Mouse (Mus musculus) neural tube, embryonic 11.5 days (tissue): ENCODE results near the gene Cdcp2. TPM values are rescaled to one million over a fixed set of nuclear protein-coding genes. Genes with fewer than 3 reads are reported as not detected.

Experiments
- ATAC-seq: fragments of 200-750 bp; cut with Nextera tagmentation; 2 replicates; pipeline ENCODE4 v1.8.0; 2017; ENCODE audit warnings: moderate number of reproducible peaks, mild to moderate bottlenecking, moderate TSS enrichment, moderate library complexity; ENCODE audit not compliant: insufficient read depth, low FRiP score, low TSS enrichment
- DNase-seq: peaks from one replicate; pipeline ENCODE4 v3.0.0-alpha.2; 2015; ENCODE audit warnings: low spot score
- H3K27ac ChIP-seq: fragments of 300-500 bp; sonication (generic); 2 replicates; pipeline ENCODE4 v1.5.1; 2014; ENCODE audit warnings: low read depth, mild to moderate bottlenecking, low read length
- H3K27me3 ChIP-seq: fragments of 300-500 bp; sonication (generic); 2 replicates; pipeline ENCODE4 v1.6.1; 2014; ENCODE audit warnings: mild to moderate bottlenecking, low read length, mixed read lengths; ENCODE audit not compliant: control insufficient read depth, insufficient read depth
- H3K36me3 ChIP-seq: fragments of 300-500 bp; sonication (generic); 2 replicates; pipeline ENCODE4 v1.6.1; 2014; ENCODE audit warnings: mild to moderate bottlenecking, low read length, moderate library complexity, mixed read lengths; ENCODE audit not compliant: control insufficient read depth, insufficient read depth
- H3K4me1 ChIP-seq: fragments of 300-500 bp; sonication (generic); 2 replicates; pipeline ENCODE4 v1.6.1; 2014; ENCODE audit warnings: low read length, mixed read lengths; ENCODE audit not compliant: control insufficient read depth, insufficient read depth
- H3K4me2 ChIP-seq: fragments of 300-500 bp; sonication (generic); 2 replicates; pipeline ENCODE4 v1.6.1; 2014; ENCODE audit warnings: low read depth, mild to moderate bottlenecking, moderate library complexity
- H3K4me3 ChIP-seq: fragments of 300-500 bp; sonication (generic); 2 replicates; pipeline ENCODE4 v1.5.1; 2014; ENCODE audit warnings: low read depth, low read length
- H3K9ac ChIP-seq: fragments of 300-500 bp; sonication (generic); 2 replicates; pipeline ENCODE4 v1.6.1; 2014; ENCODE audit warnings: mild to moderate bottlenecking, low read length
- H3K9me3 ChIP-seq: fragments of 300-500 bp; sonication (generic); 2 replicates; pipeline ENCODE4 v1.6.1; 2016; ENCODE audit warnings: low read length; ENCODE audit not compliant: control insufficient read depth
- WGBS: fragments of 180-500 bp; shearing (Covaris S2); extraction: QIAGEN DNeasy Blood & Tissue Kit; methylation state at CpG from one replicate; pipeline ENCODE4 v1.1.7; 2014; 5-methylcytosine and 5-hydroxymethylcytosine counted together
- polyA plus RNA-seq: library from polyadenylated mRNA; unstranded; fragments of >200 nt; fragmentation: Nextera tagmentation; extraction: Ambion mirVana; gene quantifications from 2 replicates; pipeline ENCODE4 v1.2.1, GENCODE M21; 2014

Gene Cdcp2
- polyA plus RNA-seq, 1 experiment from 2014 or later = 0.64 TPM

DNA sequence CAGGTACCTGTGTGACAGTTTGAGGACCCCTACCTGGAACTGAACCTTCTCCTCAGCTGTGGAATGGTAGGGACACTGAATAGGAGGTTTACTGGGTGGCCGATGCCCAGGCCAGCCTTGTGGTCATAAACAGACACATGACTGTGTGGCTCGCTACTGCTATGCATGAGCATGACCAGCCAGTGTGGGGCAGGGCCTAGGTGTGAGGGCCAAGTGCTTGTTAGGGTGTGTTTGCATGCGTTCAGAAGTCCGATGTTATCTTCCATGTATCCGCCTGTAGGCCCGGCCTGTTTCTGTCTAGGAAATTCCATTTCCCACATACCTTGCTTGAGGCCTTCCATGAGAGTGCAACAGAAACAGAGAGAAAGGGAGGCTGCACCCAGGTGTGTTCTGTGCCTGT, 24.0 kb downstream of the Cdcp2 start:
- ATAC-seq = no peak
- no peak for DNase-seq
- no peaks in the 10 kb centered on the region for H3K9me3 ChIP-seq
- peak overlapping the region; percentile 37 for H3K9ac ChIP-seq
- H3K4me2 ChIP-seq = no peak overlapping the region
- peaks cover 4% of the 10 kb centered on the region for H3K4me1 ChIP-seq
- H3K4me3 ChIP-seq = no peak overlapping the region
- 91% methylated on average over 6 of the region's 6 CpGs for WGBS
- H3K27me3 ChIP-seq = no peaks in the 10 kb centered on the region
- 0 out of 2 replicates have a peak overlapping the region, but pooled peaks have one; percentile 27 for H3K27ac ChIP-seq
- H3K36me3 ChIP-seq = no peaks in the 10 kb centered on the region

- peak overlapping the region; percentile 37 for H3K9ac ChIP-seq
Measured at GRCm38 (mm10) chr4:107121165-107121943, 24.7 kb downstream of the Cdcp2 start.

DNA sequence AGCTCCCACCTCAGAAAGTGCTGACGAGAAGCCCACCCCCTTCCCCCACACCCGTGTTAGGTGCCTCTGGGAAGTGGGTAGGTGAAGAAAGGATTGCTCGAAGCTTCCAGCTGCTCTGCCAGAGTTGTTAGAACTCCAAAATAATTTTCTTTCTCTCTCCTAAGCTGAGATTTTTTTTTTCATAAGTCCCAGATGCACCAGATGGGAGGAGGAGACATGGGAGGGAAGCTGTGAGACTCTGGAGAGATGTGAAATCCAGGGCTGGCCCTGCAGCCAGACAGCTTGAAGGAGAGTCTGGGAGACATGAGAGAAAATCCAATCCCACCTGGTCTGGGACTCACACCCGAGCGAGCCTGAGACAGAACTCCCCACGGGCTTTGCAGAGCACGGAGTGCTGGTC, 27.7 kb downstream of the Cdcp2 start:
- Histone ChIP-seq H3K9ac (no peak overlapping the region), H3K36me3 (no peaks in the 10 kb centered on the region), H3K4me1 (peaks cover 21% of the 10 kb centered on the region), H3K9me3 (no peaks in the 10 kb centered on the region), H3K4me2 (no peak overlapping the region), H3K27me3 (no peaks in the 10 kb centered on the region), H3K4me3 (no peak overlapping the region), H3K27ac (no peak overlapping the region)
- no peak for ATAC-seq
- no peak for DNase-seq
- WGBS = 63% methylated on average over 7 of the region's 7 CpGs

More at GRCm38 (mm10) chr4:107121165-107121943, 24.7 kb downstream of the Cdcp2 start:
- no peak overlapping the region for H3K4me2 ChIP-seq
- 56% methylated on average over 12 of the region's 12 CpGs for WGBS
- H3K27me3 ChIP-seq = no peaks in the 10 kb centered on the region
- ATAC-seq (peak; percentile 72), DNase-seq (peak; percentile 76)
- H3K27ac ChIP-seq = 0 out of 2 replicates have a peak overlapping the region, but pooled peaks have one; percentile 27
- H3K4me3 ChIP-seq = no peak overlapping the region
- peaks cover 8% of the 10 kb centered on the region for H3K4me1 ChIP-seq
- no peaks in the 10 kb centered on the region for H3K9me3 ChIP-seq
- no peaks in the 10 kb centered on the region for H3K36me3 ChIP-seq

DNA sequence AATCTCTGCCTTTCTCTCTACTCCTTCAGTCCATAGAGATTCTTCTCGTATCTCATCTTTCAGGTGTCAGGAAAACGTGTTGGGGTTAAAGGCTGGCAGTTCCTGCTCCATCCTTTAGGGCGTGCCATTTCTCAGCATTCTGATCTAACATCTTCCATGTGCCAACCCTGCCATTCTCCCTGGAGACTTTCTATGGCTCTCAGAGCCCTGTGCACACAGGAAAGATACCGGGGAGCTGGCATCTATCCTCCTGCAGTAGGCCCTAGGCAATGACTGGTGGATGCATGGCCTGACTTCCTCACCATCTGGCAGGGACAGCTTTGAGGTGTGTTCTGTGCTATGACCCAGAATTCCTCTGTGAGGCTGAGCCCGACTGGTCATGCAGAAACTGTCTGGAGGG, 28.4 kb downstream of the Cdcp2 start:
- Histone ChIP-seq H3K27ac (no peak overlapping the region), H3K9ac (no peak overlapping the region), H3K4me1 (peaks cover 25% of the 10 kb centered on the region), H3K9me3 (no peaks in the 10 kb centered on the region), H3K27me3 (no peaks in the 10 kb centered on the region), H3K36me3 (no peaks in the 10 kb centered on the region), H3K4me3 (no peak overlapping the region), H3K4me2 (no peak overlapping the region)
- DNase-seq = no peak
- ATAC-seq = no peak
- WGBS = 66% methylated on average over 5 of the region's 5 CpGs

- Histone ChIP-seq H3K27ac (peak overlapping the region; percentile 28), H3K9ac (no peak overlapping the region), H3K36me3 (no peaks in the 10 kb centered on the region), H3K27me3 (no peaks in the 10 kb centered on the region), H3K4me3 (no peak overlapping the region), H3K4me1 (peaks cover 26% of the 10 kb centered on the region), H3K9me3 (no peaks in the 10 kb centered on the region), H3K4me2 (no peak overlapping the region)
- DNase-seq (no peak), ATAC-seq (no peak)
- WGBS = 35% methylated on average over 10 of the region's 10 CpGs
Measured at GRCm38 (mm10) chr4:107126389-107126788, 29.7 kb downstream of the Cdcp2 start.

DNA sequence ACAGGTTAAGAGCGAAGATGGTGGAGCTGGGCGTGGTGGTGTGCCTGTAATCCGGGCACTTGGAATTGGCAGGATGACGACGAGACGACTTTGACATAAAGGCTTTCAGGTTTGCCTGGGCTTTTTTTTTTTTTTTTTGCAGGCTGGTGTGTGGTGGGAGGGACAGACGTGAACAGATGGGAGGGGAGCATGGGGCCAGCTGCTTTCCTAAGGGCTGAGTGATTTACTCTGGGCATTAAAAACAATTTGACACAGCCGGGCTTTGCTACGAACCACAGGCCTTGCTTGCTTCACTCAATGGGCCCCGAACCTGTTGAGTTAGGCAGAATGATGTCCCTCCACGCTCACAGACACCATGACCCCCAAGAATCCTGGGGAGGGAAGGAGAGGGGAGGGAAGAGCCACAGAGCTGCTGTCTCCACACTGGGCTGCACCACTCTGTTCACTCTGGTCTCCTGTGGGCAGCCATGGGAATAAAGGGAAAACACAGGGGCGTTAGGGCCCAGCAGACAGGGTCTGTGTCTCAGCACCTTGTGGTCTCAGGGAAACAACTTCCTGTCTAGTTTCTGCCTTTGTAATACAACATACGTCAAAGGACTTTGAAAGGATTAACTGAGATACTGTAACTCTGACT, 30.3 kb downstream of the Cdcp2 start:
- peaks cover 26% of the 10 kb centered on the region for H3K4me1 ChIP-seq
- no peaks in the 10 kb centered on the region for H3K36me3 ChIP-seq
- ATAC-seq (peak; percentile 71), DNase-seq (peak; percentile 51)
- no peak overlapping the region for H3K4me3 ChIP-seq
- peak overlapping the region; percentile 65 for H3K27ac ChIP-seq
- no peaks in the 10 kb centered on the region for H3K9me3 ChIP-seq
- no peak overlapping the region for H3K4me2 ChIP-seq
- H3K27me3 ChIP-seq = no peaks in the 10 kb centered on the region
- WGBS = 30% methylated on average over 13 of the region's 13 CpGs
- no peak overlapping the region for H3K9ac ChIP-seq

DNA sequence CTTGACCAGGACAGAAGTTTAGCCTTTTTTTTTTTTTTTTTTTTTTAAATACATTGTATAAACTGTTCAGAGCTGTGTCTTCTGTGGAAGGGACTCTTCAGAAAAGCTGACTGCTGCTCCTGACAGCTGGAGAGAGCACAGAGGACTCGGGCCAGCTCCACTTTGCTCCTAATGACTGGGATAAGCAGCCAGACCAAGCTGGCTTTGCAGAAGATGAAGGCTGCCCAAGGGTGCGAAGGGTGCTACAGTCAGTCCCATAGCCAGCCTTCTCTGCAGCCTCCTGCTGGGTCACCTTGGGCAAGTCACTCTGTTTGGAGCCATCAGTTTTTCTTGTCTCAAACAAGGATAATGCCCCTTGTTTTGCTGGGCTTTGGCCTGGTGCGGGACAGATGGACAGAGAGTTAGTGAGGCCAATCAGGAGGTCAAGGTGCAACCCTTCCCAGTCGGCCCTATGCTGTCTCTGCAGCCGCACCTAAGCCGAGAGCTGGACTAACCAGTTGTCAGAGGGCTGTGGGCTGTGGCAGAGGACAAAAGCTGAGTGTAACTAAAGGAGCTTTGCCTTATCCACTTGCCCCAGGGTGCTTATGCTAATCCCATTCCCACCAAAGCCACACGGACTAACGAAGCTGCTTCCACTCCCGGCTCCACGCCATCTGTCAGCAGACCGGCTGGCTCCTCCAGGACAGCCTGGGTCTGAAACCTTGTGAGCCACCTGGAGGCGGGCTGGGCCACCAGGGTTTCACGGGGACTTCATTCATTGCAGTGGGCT, 31.4 kb downstream of the Cdcp2 start:
- H3K4me1 ChIP-seq = peaks cover 26% of the 10 kb centered on the region
- no peak overlapping the region for H3K4me2 ChIP-seq
- H3K27ac ChIP-seq = peak overlapping the region; percentile 67
- 0 out of 2 replicates have a peak overlapping the region, but pooled peaks have one; percentile 1 for H3K9ac ChIP-seq
- no peak overlapping the region for H3K4me3 ChIP-seq
- peak; percentile 33; the same call in 1 of the 2 replicates for ATAC-seq
- H3K9me3 ChIP-seq = no peaks in the 10 kb centered on the region
- H3K36me3 ChIP-seq = no peaks in the 10 kb centered on the region
- H3K27me3 ChIP-seq = no peaks in the 10 kb centered on the region
- WGBS = 26% methylated on average over 13 of the region's 13 CpGs
- peak; percentile 58 for DNase-seq

DNA sequence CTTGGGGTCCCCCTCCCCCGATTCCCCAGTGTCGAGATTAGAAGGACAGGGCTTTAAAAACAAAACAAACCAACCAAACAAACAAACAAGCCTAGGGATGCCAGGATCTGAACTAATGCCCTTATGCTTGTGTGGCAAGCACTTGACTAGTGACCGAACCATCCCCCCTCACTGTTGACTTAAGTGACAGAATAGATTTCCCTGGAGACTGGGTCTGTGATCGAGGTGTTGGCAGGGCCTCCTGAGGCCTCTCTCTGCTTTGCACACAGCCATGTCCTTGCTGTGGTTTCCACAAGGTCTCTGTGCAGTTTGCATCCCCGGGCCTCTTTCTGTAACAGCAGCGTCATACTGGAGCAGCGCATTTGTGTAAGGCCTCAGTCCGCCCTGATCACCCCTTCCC, 32.7 kb downstream of the Cdcp2 start:
- no peak overlapping the region for H3K4me3 ChIP-seq
- H3K4me1 ChIP-seq = peaks cover 26% of the 10 kb centered on the region

More for the DNA sequence above, 32.7 kb downstream of the Cdcp2 start:
- DNase-seq (no peak), ATAC-seq (no peak)
- H3K36me3 ChIP-seq = no peaks in the 10 kb centered on the region
- no peaks in the 10 kb centered on the region for H3K9me3 ChIP-seq
- H3K27me3 ChIP-seq = no peaks in the 10 kb centered on the region
- H3K9ac ChIP-seq = no peak overlapping the region
- H3K27ac ChIP-seq = no peak overlapping the region
- WGBS = 84% methylated on average over 8 of the region's 8 CpGs
- no peak overlapping the region for H3K4me2 ChIP-seq
